Mouse (Mus musculus) hindbrain, embryonic 12.5 days (tissue): ENCODE results near the gene Zfp322a. TPM values are rescaled to one million over a fixed set of nuclear protein-coding genes. Genes with fewer than 3 reads are reported as not detected.
"Not testable (repeated sequence)": the region's sequence is repeated elsewhere in the genome, so short reads cannot be mapped to it uniquely, and the experiment has no call there.

Source experiments
- ATAC-seq: fragments of 200-750 bp; cut with Nextera tagmentation; 2 replicates; pipeline ENCODE4 v1.8.0; 2017; ENCODE audit warnings: moderate TSS enrichment; ENCODE audit not compliant: low FRiP score
- H3K27ac ChIP-seq: fragments of 300-500 bp; sonication (generic); 2 replicates; pipeline ENCODE4 v1.5.1; 2016; ENCODE audit warnings: mild to moderate bottlenecking
- H3K27me3 ChIP-seq: fragments of 300-500 bp; sonication (generic); 2 replicates; pipeline ENCODE4 v1.6.1; 2016; ENCODE audit warnings: mild to moderate bottlenecking
- H3K36me3 ChIP-seq: fragments of 300-500 bp; sonication (generic); 2 replicates; pipeline ENCODE4 v1.6.1; 2016; ENCODE audit warnings: mild to moderate bottlenecking
- H3K4me1 ChIP-seq: fragments of 300-500 bp; sonication (generic); 2 replicates; pipeline ENCODE4 v1.6.1; 2016
- H3K4me2 ChIP-seq: fragments of 300-500 bp; sonication (generic); replicated peaks from 2 replicates; pipeline ENCODE4 v1.6.1; 2016; ENCODE audit warnings: mild to moderate bottlenecking
- H3K4me3 ChIP-seq: fragments of 300-500 bp; sonication (generic); 2 replicates; pipeline ENCODE4 v1.5.1; 2016; ENCODE audit warnings: mild to moderate bottlenecking
- H3K9ac ChIP-seq: fragments of 300-500 bp; sonication (generic); 2 replicates; pipeline ENCODE4 v1.6.1; 2016; ENCODE audit warnings: mild to moderate bottlenecking, moderate library complexity
- H3K9me3 ChIP-seq: fragments of 300-500 bp; sonication (generic); replicated peaks from 2 replicates; pipeline ENCODE4 v1.6.1; 2016; ENCODE audit warnings: mild to moderate bottlenecking
- WGBS: fragments of 180-500 bp; shearing (Covaris S2); methylation state at CpG from one replicate; pipeline ENCODE4 v1.1.7; 2016; 5-methylcytosine and 5-hydroxymethylcytosine counted together
- polyA plus RNA-seq: library from polyadenylated mRNA; unstranded; fragments of >200 nt; fragmentation: Nextera tagmentation; extraction: Ambion mirVana; gene quantifications from 2 replicates; pipeline ENCODE4 v1.2.1, GENCODE M21; 2016

Zfp322a gene
- polyA plus RNA-seq, 1 experiment from 2014 or later = 58.9 TPM

- Histone ChIP-seq H3K27me3 (peaks cover 74% of the 10 kb centered on the region), H3K4me3 (0 out of 2 replicates have a peak overlapping the region, but pooled peaks have one; percentile 32), H3K4me2 (peak overlapping the region; percentile 55), H3K4me1 (peaks cover 18% of the 10 kb centered on the region)
- not testable (repeated sequence) for H3K36me3 ChIP-seq, H3K27ac ChIP-seq, ATAC-seq, H3K9me3 ChIP-seq, H3K9ac ChIP-seq
- 2% methylated on average over 18 of the region's 18 CpGs for WGBS
Measured at GRCm38 (mm10) chr13:23308639-23309307, 60.2 kb downstream of the Zfp322a start.

DNA sequence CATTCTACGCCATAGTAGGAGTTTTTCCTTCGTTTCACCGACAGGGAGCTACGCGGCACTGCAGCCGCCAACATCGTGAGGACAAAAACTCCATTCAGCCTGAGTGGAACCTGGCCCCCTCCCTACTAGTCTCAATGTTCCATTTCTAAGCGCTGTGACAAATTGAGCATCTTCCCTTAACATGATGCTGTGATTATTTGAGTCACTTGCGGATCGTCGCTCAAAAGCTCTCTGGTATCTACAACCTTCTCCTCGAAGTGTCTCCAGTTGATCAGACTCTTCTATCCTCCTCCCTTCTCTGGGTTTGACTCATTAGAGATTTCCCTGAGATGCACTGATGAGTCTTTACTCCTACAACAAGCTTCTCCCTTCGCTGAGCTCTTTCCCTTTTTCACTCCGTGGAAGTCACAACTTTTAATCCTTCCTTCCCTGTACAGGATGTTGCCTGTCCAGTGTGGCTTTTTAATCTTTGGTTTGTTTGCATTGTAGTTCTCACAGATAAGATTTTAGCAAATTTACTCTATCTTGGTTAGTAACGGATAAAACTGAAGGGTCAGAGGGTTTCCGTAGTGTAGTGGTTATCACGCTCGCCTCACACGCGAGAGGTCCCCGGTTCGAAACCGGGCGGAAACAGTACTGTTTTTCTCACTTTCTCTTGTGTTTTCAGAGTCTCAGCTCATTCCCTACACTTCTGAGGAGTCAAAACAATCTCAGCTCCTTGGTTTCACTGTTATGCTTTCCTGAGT, 61.8 kb downstream of the Zfp322a start:
- H3K9ac ChIP-seq = no peak overlapping the region

GRCm38 (mm10) chr13:23306707-23307068, 62.3 kb downstream of the Zfp322a start:
- no peak for ATAC-seq
- WGBS = 9% methylated on average over 10 of the region's 10 CpGs
- Histone ChIP-seq H3K9me3 (no peaks in the 10 kb centered on the region), H3K4me3 (peak overlapping the region; percentile 20), H3K4me2 (peak overlapping the region; percentile 46), H3K4me1 (peaks cover 5% of the 10 kb centered on the region), H3K27ac (no peak overlapping the region), H3K9ac (no peak overlapping the region), H3K36me3 (no peaks in the 10 kb centered on the region), H3K27me3 (peaks cover 55% of the 10 kb centered on the region)

More for the DNA sequence above, 61.8 kb downstream of the Zfp322a start:
- peaks cover 58% of the 10 kb centered on the region for H3K27me3 ChIP-seq
- H3K27ac ChIP-seq = no peak overlapping the region
- no peaks in the 10 kb centered on the region for H3K9me3 ChIP-seq
- peak overlapping the region; percentile 46 for H3K4me2 ChIP-seq
- no peak for ATAC-seq
- H3K4me3 ChIP-seq = peak overlapping the region; percentile 20
- H3K36me3 ChIP-seq = no peaks in the 10 kb centered on the region
- H3K4me1 ChIP-seq = peaks cover 5% of the 10 kb centered on the region
- WGBS = 2% methylated on average over 24 of the region's 24 CpGs

Other genes starting within 250 kb of the Zfp322a start
- not detected in 2 replicates for gene Vmn1r218, start 236.1 kb downstream of the Zfp322a start, polyA plus RNA-seq
- gene Vmn1r219, start 209.9 kb downstream of the Zfp322a start, polyA plus RNA-seq = not detected in 2 replicates
- not detected in 2 replicates for gene Vmn1r220, start 181.2 kb downstream of the Zfp322a start, polyA plus RNA-seq
- gene Vmn1r221, start 155.1 kb downstream of the Zfp322a start, polyA plus RNA-seq = not detected in 2 replicates
- gene Vmn1r222, start 133.3 kb downstream of the Zfp322a start, polyA plus RNA-seq = not detected in 2 replicates
- gene Vmn1r223, start 122.1 kb downstream of the Zfp322a start, polyA plus RNA-seq = not detected in 2 replicates
- gene Abt1, start 54.7 kb upstream of the Zfp322a start, polyA plus RNA-seq = 11.6 and 12.0 TPM in 2 replicates
- gene Btn1a1, start 96.7 kb upstream of the Zfp322a start, polyA plus RNA-seq = 0.12 TPM in 1 of 2 replicates, not detected in the other
- gene Btn2a2, start 119.6 kb upstream of the Zfp322a start, polyA plus RNA-seq = 0.34 and 0.43 TPM in 2 replicates
- gene Hist1h4h, start 161.8 kb upstream of the Zfp322a start, polyA plus RNA-seq = 5.7 and 6.9 TPM in 2 replicates
- gene Hist1h2af, start 164.7 kb upstream of the Zfp322a start, polyA plus RNA-seq = 5.2 TPM in 1 of 2 replicates, not detected in the other
- 2.2 and 4.4 TPM in 2 replicates for gene Hist1h3g, start 166.2 kb upstream of the Zfp322a start, polyA plus RNA-seq
- gene Hist1h2bh, start 174.2 kb upstream of the Zfp322a start, polyA plus RNA-seq = 0.37 and 0.57 TPM in 2 replicates
- 0.66 and 1.4 TPM in 2 replicates for gene Hist1h3f, start 174.8 kb upstream of the Zfp322a start, polyA plus RNA-seq
- 1.4 TPM in 1 of 2 replicates, not detected in the other for gene Hist1h4f, start 182.4 kb upstream of the Zfp322a start, polyA plus RNA-seq
- 0.23 and 0.39 TPM in 2 replicates for gene Hist1h1d, start 184.1 kb upstream of the Zfp322a start, polyA plus RNA-seq
- 4.4 and 5.6 TPM in 2 replicates for gene Hist1h3e, start 193.2 kb upstream of the Zfp322a start, polyA plus RNA-seq
- gene Hist1h2ae, start 202.0 kb upstream of the Zfp322a start, polyA plus RNA-seq = 67.4 and 81.6 TPM in 2 replicates
- 4.8 and 7.1 TPM in 2 replicates for gene Hist1h2bg, start 202.2 kb upstream of the Zfp322a start, polyA plus RNA-seq
- gene Hist1h2bf, start 205.0 kb upstream of the Zfp322a start, polyA plus RNA-seq = 4.4 and 7.2 TPM in 2 replicates
- gene Hist1h2ad, start 205.2 kb upstream of the Zfp322a start, polyA plus RNA-seq = 0.46 and 2.5 TPM in 2 replicates
- 2.2 and 4.8 TPM in 2 replicates for gene Hist1h3d, start 206.6 kb upstream of the Zfp322a start, polyA plus RNA-seq
- 66.9 and 82.3 TPM in 2 replicates for gene Hist1h4d, start 212.4 kb upstream of the Zfp322a start, polyA plus RNA-seq